Mouse (Mus musculus): ENCODE data around the gene Pgam5. TPM values are rescaled to one million over a fixed set of nuclear protein-coding genes. Genes with fewer than 3 reads are reported as not detected.

Pgam5 gene
- polyA plus RNA-seq, 1 experiment from 2014 or later, result 71.6 TPM

DNA sequence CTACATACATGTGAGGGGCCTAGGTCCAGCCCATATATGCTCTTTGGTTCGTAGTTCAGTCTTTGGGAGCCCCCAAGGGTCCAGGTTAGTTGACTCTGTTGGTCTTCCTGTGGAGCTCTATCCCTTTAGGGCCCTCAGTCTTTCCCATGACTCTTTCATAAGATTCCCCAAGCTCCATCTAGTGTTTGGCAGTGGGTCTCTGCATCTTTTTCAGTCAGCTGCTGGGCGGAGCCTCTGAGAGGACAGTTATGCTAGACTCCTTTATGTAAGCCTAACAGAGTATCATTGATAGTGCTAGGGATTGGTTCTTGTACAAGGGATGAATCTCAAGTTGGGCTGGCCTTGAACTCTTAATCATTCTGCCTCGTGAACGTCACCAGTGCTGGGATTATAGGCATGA lies 49.4 kb downstream of the Pgam5 start:
- no peak for DNase-seq (ENCODE audit: low spot score)
- WGBS, result 92% methylated on average over 4 of the region's 4 CpGs
- Histone ChIP-seq H3K9me3 (ENCODE audit: control insufficient read depth, low read length) (no peaks in the 10 kb centered on the region), H3K9ac (ENCODE audit: low read length) (no peak overlapping the region), H3K27me3 (replicated peaks; ENCODE audit: control insufficient read depth, insufficient read depth, low read length) (no peaks in the 10 kb centered on the region), H3K27ac (ENCODE audit: low read depth) (no peak overlapping the region), H3K36me3 (ENCODE audit: control insufficient read depth, insufficient read depth, low read length) (peaks cover 91% of the 10 kb centered on the region), H3K4me2 (ENCODE audit: low read length) (no peak overlapping the region), H3K4me3 (ENCODE audit: low read depth, low read length) (no peak overlapping the region), H3K4me1 (replicated peaks; ENCODE audit: control insufficient read depth, insufficient read depth, low read length) (no peaks in the 10 kb centered on the region)
- no peak for ATAC-seq (replicated peaks; ENCODE audit: low FRiP score, low TSS enrichment, low read depth)

DNA sequence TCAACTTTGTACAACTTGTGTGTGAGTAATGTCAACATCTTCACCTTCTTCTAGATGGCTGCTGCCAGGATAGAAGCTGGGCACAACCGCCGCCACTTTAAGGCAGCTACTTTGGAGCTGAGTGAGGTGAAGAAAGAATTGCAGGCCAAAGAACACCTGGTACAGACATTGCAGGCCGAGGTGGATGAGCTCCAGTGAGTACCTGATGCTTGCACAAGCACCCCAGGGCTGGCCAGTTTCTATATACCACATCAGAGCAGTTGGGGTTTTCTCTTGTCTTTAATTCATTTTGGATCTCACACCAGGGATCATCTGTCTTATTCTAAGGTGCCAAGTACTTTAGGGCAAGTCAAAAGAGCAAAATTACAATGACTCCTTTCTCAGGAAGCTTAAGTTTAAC lies 52.9 kb downstream of the Pgam5 start:
- Histone ChIP-seq H3K27ac (ENCODE audit: low read depth) (no peak overlapping the region), H3K9ac (ENCODE audit: low read length) (no peak overlapping the region), H3K4me2 (ENCODE audit: low read length) (no peak overlapping the region), H3K4me1 (replicated peaks; ENCODE audit: control insufficient read depth, insufficient read depth, low read length) (no peaks in the 10 kb centered on the region), H3K4me3 (ENCODE audit: low read depth, low read length) (no peak overlapping the region), H3K27me3 (replicated peaks; ENCODE audit: control insufficient read depth, insufficient read depth, low read length) (no peaks in the 10 kb centered on the region), H3K9me3 (ENCODE audit: control insufficient read depth, low read length) (no peaks in the 10 kb centered on the region), H3K36me3 (ENCODE audit: control insufficient read depth, insufficient read depth, low read length) (peaks cover 95% of the 10 kb centered on the region)
- 94% methylated on average over 3 of the region's 3 CpGs for WGBS
- ATAC-seq (replicated peaks; ENCODE audit: low FRiP score, low TSS enrichment, low read depth) (no peak), DNase-seq (ENCODE audit: low spot score) (no peak)

DNA sequence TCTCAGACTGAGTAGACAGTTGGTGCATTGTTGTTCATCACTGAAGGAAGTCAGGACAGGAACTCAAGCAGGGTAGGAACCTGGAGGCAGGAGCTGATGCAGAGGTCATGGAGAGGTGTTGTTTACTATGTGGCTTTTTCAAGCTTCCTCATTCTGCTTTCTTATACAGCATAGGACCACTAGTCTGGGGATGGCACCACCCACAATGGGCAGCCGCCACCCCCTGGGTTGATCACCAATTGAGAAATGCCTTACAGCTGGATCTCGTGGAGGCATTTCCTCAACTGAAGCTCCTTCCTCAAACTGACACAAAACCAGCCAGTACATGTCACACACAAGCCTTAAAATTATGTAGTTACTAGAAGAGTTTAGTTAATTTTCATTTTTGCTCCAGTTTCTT lies 58.4 kb downstream of the Pgam5 start:
- Histone ChIP-seq H3K27me3 (replicated peaks; ENCODE audit: control insufficient read depth, insufficient read depth, low read length) (no peaks in the 10 kb centered on the region), H3K9me3 (ENCODE audit: control insufficient read depth, low read length) (no peaks in the 10 kb centered on the region), H3K4me2 (ENCODE audit: low read length) (no peak overlapping the region), H3K4me1 (replicated peaks; ENCODE audit: control insufficient read depth, insufficient read depth, low read length) (no peaks in the 10 kb centered on the region), H3K4me3 (ENCODE audit: low read depth, low read length) (no peak overlapping the region), H3K9ac (ENCODE audit: low read length) (no peak overlapping the region), H3K36me3 (ENCODE audit: control insufficient read depth, insufficient read depth, low read length) (peaks cover 96% of the 10 kb centered on the region), H3K27ac (ENCODE audit: low read depth) (no peak overlapping the region)
- 91% methylated on average over 2 of the region's 2 CpGs for WGBS
- no peak for DNase-seq (ENCODE audit: low spot score)
- no peak for ATAC-seq (replicated peaks; ENCODE audit: low FRiP score, low TSS enrichment, low read depth)

Other genes with a start within 250 kb of the Pgam5 start
- 3.0 TPM in 2 replicates for gene Gm17655, start 197.4 kb downstream of the Pgam5 start, polyA plus RNA-seq (2014; fragmentation: Nextera tagmentation; extraction: Ambion mirVana)
- 0.69 and 1.1 TPM in 2 replicates for gene Gm35315, start 175.5 kb downstream of the Pgam5 start, polyA plus RNA-seq (2014; fragmentation: Nextera tagmentation; extraction: Ambion mirVana)
- 0.74 and 0.86 TPM in 2 replicates for gene Plcxd1, start 169.9 kb downstream of the Pgam5 start, polyA plus RNA-seq (2014; fragmentation: Nextera tagmentation; extraction: Ambion mirVana)
- 29.3 and 31.0 TPM in 2 replicates for gene Gtpbp6, start 161.7 kb downstream of the Pgam5 start, polyA plus RNA-seq (2014; fragmentation: Nextera tagmentation; extraction: Ambion mirVana)
- gene Zfp605, start 159.8 kb downstream of the Pgam5 start, polyA plus RNA-seq (2014; fragmentation: Nextera tagmentation; extraction: Ambion mirVana), result 3.5 and 5.1 TPM in 2 replicates
- gene Chfr, start 134.1 kb downstream of the Pgam5 start, polyA plus RNA-seq (2014; fragmentation: Nextera tagmentation; extraction: Ambion mirVana), result 35.7 and 41.1 TPM in 2 replicates
- 19.5 and 21.9 TPM in 2 replicates for gene Golga3, start 93.2 kb downstream of the Pgam5 start, polyA plus RNA-seq (2014; fragmentation: Nextera tagmentation; extraction: Ambion mirVana)
- gene Ankle2, start 38.9 kb downstream of the Pgam5 start, polyA plus RNA-seq (2014; fragmentation: Nextera tagmentation; extraction: Ambion mirVana), result 30.6 and 32.6 TPM in 2 replicates
- gene Pxmp2, start 16.3 kb upstream of the Pgam5 start, polyA plus RNA-seq (2014; fragmentation: Nextera tagmentation; extraction: Ambion mirVana), result 7.2 and 9.0 TPM in 2 replicates
- gene Pole, start 16.4 kb upstream of the Pgam5 start, polyA plus RNA-seq (2014; fragmentation: Nextera tagmentation; extraction: Ambion mirVana), result 33.3 and 36.0 TPM in 2 replicates
- gene P2rx2, start 73.3 kb upstream of the Pgam5 start, polyA plus RNA-seq (2014; fragmentation: Nextera tagmentation; extraction: Ambion mirVana), result 0.77 and 1.1 TPM in 2 replicates
- not detected in 2 replicates for gene Lrcol1, start 74.8 kb upstream of the Pgam5 start, polyA plus RNA-seq (2014; fragmentation: Nextera tagmentation; extraction: Ambion mirVana)
- 9.4 and 13.3 TPM in 2 replicates for gene Fbrsl1, start 178.6 kb upstream of the Pgam5 start, polyA plus RNA-seq (2014; fragmentation: Nextera tagmentation; extraction: Ambion mirVana)

All from intestine, embryonic 14.5 days (tissue).